Mouse (Mus musculus) right cerebral cortex, postnatal 36 days (tissue): ENCODE data around the gene Tmem217.

ENCODE experiments used
- DNase-seq, 2 experiments: peaks; one replicate each; pipeline ENCODE4 v3.0.0; 2022; ENCODE audit warnings: low spot score in 2 of 2, mixed read lengths in 1 of 2

Gene Tmem217

GRCm38 (mm10) chr17:29552162-29552732, at the start of gene Tmem217:
Gene Tmem217, minus strand, starts transcription at chr17:29552385.
- no peak for DNase-seq

GRCm38 (mm10) chr17:29601391-29601790, 49.2 kb upstream of the Tmem217 start:
- DNase-seq: no peak

DNA sequence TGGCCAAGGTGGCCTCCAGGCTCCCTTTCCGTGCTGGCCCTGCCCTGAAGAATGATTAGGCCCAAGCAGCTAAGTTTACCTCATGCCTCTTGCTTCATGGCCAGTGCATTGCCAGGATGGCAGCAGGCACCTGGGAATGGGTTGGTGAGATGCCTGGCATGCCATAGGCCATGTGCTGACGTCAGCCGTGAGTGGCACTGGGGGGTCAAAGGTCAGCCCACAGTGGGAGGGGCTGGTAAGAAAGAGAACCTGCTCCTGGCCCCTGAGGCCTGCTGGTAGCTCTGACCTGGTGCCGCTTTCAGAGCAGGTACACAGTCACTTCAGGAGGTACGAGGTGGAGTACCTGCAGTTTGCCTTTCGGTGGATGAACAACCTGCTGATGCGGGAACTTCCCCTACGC, 47.4 kb upstream of the Tmem217 start:
- no peak for DNase-seq

DNA sequence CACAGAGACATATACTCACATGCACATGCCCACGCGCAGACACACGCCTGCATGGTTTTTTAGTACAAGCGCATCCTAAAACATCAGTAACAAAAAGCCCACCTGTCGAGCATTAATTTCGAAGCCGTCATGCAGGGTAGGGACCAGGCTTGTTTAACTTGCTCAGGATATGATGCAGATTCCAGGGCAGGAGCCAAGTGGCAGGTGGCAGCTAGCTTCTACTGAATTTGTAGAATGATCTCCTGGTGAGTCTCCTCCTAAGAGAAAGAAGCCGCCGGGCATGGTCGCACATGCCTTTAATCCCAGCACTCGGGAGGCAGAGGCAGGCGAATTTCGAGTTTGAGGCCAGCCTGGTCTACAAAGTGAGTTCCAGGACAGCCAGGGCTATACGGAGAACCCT, 46.9 kb upstream of the Tmem217 start:
- no peak for DNase-seq

GRCm38 (mm10) chr17:29596771-29597132, 44.6 kb upstream of the Tmem217 start:
- DNase-seq: no peak

DNA sequence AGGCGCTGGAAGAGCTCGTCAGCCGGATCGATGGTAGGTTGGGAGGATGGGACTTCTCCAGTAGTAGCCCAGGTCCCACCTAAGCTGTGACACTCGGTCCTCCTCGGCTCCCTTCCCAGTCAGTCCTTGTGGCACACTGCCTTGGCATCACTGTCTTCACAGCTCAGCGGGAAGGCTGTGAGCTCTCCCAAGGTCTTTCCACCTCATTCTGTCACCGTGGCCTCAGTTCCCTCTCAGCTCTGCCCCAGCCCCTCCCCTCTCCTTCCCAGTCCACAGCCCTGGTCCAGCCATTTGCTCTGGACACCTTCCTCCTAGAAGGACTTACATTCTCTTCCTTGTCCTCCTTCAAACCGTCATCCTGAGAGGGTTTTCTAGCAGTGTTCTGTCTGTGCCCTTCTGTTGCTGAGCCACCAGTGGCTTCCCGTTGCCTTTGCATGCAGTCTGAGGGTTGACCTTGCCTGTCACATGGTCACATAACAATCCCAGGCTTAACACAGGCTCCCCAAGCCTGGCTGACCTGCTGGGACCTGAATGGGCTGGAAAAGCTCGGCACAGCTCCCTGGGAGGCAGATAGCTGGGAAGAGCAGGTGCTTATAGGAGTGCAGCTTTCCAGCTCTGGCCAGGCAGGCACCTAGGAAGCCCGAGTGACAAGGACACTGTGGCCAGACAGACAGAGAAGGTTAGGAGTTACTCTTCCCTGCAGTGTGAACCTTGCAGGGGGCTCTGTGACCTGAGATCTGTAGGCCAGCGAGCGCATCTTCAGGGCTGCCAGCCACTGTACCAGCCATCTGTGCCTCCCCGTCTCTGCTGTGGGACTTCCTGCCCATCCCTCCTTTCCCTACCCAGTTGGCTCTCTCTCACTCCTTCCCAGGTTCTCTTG, 43.9 kb upstream of the Tmem217 start:
- no peak for DNase-seq

DNA sequence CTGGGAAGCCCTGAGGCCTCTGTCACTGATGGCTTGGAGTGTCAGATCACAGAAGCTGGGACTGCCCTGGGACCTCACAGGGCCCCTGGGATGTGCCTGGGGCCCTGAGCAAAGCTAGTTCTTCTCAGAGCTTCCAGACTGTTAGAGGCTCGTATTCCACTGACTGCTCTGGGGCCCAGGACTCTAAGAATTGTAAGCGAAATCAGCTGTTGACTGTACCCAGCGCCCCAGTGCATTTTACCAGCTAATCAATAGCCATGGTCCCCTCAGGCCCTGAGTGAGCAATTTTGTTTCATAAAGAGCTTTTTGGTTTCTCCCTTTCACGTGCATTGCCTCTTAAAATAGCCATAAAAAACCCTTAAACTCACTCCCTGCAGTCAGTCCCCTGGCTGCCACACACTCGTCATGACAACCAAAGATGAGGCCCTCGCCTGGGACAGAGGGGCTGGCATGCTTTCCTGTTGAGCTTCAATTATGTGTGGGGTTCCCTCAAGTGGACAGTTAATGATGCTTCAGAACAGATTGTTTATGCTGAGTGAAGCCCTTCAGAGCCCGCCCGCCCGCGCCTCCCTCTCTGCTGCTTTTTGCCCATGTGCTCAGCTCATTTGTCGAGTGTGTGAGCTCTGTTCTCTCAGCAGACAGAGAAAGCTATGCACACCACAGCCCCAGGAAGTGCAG, 37.2 kb upstream of the Tmem217 start:
- DNase-seq: peak in 1 of 2 experiments; percentile 19

DNA sequence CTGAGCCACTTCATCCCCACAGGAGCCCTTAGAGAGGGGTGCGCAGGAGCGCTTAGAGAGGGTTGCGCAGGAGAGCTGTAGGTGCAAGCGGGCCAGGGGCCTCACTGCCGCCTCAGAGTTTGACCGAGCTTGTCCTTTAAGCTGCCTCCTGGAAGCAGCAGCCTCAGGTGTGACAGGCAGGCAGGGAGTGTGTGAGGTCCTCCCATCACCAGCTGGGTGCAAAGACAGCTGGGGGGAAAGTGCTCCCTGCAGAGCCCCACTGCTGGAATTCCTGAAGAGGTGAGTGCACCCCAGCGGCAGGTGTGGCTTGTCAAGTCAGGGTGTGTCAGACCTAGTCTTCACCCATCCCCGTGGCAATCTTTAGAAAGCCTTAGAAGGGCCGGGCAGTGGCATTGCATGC, 34.7 kb upstream of the Tmem217 start:
- no peak for DNase-seq

DNA sequence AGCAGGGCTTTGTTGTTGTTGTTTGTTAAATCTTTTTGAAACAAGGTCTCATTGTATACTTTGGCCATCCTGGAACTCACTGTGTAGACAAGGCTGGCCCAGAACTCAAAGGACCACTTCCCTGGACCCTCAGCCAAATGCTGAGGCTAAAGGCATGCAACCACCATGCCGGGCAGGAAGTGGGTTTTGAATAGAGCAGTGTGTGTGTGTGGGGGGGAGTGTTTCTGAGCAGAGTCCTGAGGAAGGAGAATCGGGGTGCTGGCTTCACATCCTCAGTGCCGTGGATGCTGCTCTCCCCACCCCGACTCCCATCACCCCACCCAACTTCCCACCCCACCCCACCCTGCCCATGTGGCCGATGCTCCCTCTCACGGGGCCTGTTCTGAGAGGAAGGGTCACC, 33.3 kb upstream of the Tmem217 start:
- DNase-seq: no peak

- no peak for DNase-seq
Observed at GRCm38 (mm10) chr17:29584737-29585136, 32.6 kb upstream of the Tmem217 start.

- DNase-seq: no peak
Observed at GRCm38 (mm10) chr17:29584306-29584705, 32.1 kb upstream of the Tmem217 start.

DNA sequence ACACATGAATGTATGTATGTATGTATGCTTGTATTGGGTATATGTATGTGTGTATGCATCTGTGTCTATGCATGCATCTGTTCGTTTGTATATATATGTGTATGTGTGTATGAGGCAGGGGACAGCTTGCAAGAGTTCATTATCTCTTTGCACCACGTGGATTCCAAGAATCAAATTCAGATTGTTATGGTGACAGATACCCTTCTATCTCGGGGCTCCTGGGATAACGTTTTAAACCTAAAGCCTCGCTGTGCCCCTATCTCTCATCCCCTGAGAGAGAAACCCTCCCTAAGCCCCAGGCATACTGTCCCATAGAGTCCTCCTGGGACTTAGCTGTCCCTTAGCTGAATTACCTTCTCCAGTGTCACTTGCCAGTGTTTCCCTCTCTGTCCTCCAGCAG, 31.4 kb upstream of the Tmem217 start:
- DNase-seq: no peak

DNA sequence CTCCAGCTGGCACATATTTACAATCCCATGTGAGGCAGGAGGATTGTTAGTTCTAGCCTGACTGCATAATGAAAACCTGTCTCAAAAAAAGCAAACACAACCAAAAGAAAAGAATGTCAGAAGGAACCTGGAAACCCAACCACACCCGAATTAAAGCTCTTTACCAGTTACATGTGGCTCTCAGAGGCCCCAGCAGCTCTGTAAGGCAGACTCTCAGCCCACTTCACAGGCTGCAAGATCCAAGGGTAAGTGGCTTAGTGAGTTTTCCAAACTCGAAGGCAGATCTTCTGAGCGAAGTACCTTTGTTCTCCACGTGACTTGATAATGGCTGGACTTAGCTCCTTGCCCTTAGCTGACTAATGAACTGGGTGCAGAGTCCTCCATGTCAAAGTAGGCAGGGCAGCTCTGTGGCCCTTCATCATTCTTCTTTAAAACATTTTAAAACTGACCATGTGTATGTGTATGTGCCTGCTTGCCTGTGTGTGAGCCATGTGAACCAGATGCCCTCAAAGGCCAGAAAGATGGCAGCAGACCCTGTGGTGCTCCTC, 27.5 kb upstream of the Tmem217 start:
- DNase-seq: no peak

GRCm38 (mm10) chr17:29569831-29570230, 17.6 kb upstream of the Tmem217 start:
- DNase-seq: no peak

- no peak for DNase-seq
Observed at GRCm38 (mm10) chr17:29568435-29568834, 16.2 kb upstream of the Tmem217 start.

DNA sequence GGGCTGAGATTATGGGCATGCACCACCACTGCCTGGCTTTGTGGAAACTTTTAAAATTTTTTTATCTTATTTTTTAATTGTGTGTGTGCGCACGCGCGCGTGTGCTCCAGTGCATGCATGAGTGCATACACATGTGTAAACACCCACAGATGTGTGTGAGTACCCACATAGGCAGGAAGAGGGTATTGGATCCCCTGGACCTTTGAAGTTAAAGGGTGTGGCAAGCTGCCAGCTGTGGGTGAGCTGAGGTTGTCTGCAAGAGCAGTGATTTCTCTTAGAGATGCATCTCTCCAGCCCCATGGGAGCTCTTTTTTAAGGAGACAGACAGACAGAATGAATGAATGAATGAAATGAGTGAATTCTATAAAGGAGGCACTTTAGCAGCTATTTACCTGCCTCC, 13.3 kb upstream of the Tmem217 start:
- no peak for DNase-seq

- no peak for DNase-seq
Observed at GRCm38 (mm10) chr17:29558476-29558875, 6.3 kb upstream of the Tmem217 start.

- no peak for DNase-seq
Observed at GRCm38 (mm10) chr17:29556893-29557292, 4.7 kb upstream of the Tmem217 start.

- no peak for DNase-seq
Observed at GRCm38 (mm10) chr17:29556456-29556855, 4.3 kb upstream of the Tmem217 start.

GRCm38 (mm10) chr17:29554176-29554575, 2.0 kb upstream of the Tmem217 start:
- DNase-seq: no peak

- no peak for DNase-seq
Observed at GRCm38 (mm10) chr17:29551019-29551418, 1.2 kb downstream of the Tmem217 start.
